8 mouse cellular contexts compared by ENCODE assay signal in genomic region chr9:44483510-44484044, GRCm38 (mm10). TPM values are rescaled to one million over a fixed set of nuclear protein-coding genes. Genes with fewer than 3 reads are reported as not detected.
DNase-seq lines count a peak whose midpoint lies in the region; TF ChIP-seq lines count a peak whose summit lies in the region.

No protein-coding gene starts in this region.

- H3K4me2 ChIP-seq in myocyte (ENCODE audit: low read depth), result peak overlapping the region; percentile 87

- no peak for TF ChIP-seq CTCF in liver, adult 2 months (IDR thresholded peaks at IDR 0.05; ENCODE audit: low read depth, low read length)

- peak; percentile 59 to 73 for DNase-seq in right cerebral cortex, adult 2 months (ENCODE audit: low spot score in 2 of 2)
- no peak for DNase-seq in right cerebral cortex, postnatal 36 days (ENCODE audit: low spot score in 2 of 2)
- DNase-seq in gastrocnemius, adult 18-20 months (ENCODE audit: low spot score), result peak; percentile 75
- DNase-seq in induced T-regulatory cell, adult 2 months (ENCODE audit: low read depth), result peak; percentile 65
- DNase-seq in liver, adult 2 months (ENCODE audit: extremely low read depth, low read depth, low spot score), result peak; percentile 76
- peak; percentile 67 to 75 for DNase-seq in urinary bladder, postnatal 36 days (ENCODE audit: low spot score in 2 of 2)

- H3K9ac ChIP-seq in liver, adult 2 months (ENCODE audit: low read depth, low read length), result peak overlapping the region; percentile 90

- H3ac ChIP-seq in myocyte (ENCODE audit: control insufficient read depth, insufficient read length), result peak overlapping the region; percentile 97

- H3K27me3 ChIP-seq in liver, adult 2 months (ENCODE audit: control insufficient read depth, insufficient read depth, low read length), result no peaks in the 10 kb centered on the region
- no peaks in the 10 kb centered on the region for H3K27me3 ChIP-seq in myocyte (ENCODE audit: control insufficient read depth, insufficient read depth, insufficient read length)

- WGBS in liver, adult 2 months, result under 1% methylated on average over 12 of the region's 12 CpGs

- peaks cover 12% of the 10 kb centered on the region; the same call in 1 of the 2 replicates for H3K79me2 ChIP-seq in liver, adult 2 months (ENCODE audit: control insufficient read depth, insufficient read depth, low read length)
- H3K79me2 ChIP-seq in myocyte (ENCODE audit: control insufficient read depth, insufficient read depth), result peaks cover 59% of the 10 kb centered on the region

- no peaks in the 10 kb centered on the region for H3K36me3 ChIP-seq in liver, adult 2 months (ENCODE audit: control insufficient read depth, insufficient read depth, low read length)
- H3K36me3 ChIP-seq in myocyte (ENCODE audit: control insufficient read depth, insufficient read depth), result no peaks in the 10 kb centered on the region

- H3K27ac ChIP-seq in brown adipose tissue, adult 24 weeks (replicated peaks; ENCODE audit: low read depth, low read length), result peak overlapping the region; percentile 91
- H3K27ac ChIP-seq in liver, adult 2 months (replicated peaks; ENCODE audit: insufficient read depth, low read depth, low read length), result peak overlapping the region; percentile 96

- H3K4me3 ChIP-seq in brown adipose tissue, adult 24 weeks (ENCODE audit: insufficient read depth, low read depth, low read length), result peak overlapping the region; percentile 97
- H3K4me3 ChIP-seq in liver, adult 2 months (ENCODE audit: insufficient read depth, low read depth, low read length), result peak overlapping the region; percentile 88
- H3K4me3 ChIP-seq in myocyte, result peak overlapping the region; percentile 94

- H3K4me1 ChIP-seq in brown adipose tissue, adult 24 weeks (ENCODE audit: control insufficient read depth, insufficient read depth, insufficient read length, low read length), result peaks cover 16% of the 10 kb centered on the region; the same call in 1 of the 2 replicates
- peaks cover 21% of the 10 kb centered on the region for H3K4me1 ChIP-seq in liver, adult 2 months (ENCODE audit: control insufficient read depth, insufficient read depth, low read length)

- 0 out of 2 replicates have a peak, but pooled peaks have one; percentile 8 for TF ChIP-seq POLR2A in liver, adult 2 months (IDR thresholded peaks at IDR 0.05; ENCODE audit: extremely low read depth, insufficient read depth, low read length)
- TF ChIP-seq POLR2A in myocyte (IDR thresholded peaks at IDR 0.05; ENCODE audit: insufficient read length, low read depth), result peak; percentile 36

TF ChIP-seq in myocyte, 11 proteins besides CTCF, POLR2A, EP300 and RAD21:
- TF ChIP-seq MYOG (IDR thresholded peaks at IDR 0.05; ENCODE audit: control insufficient read depth in 1 of 3, insufficient read depth in 1 of 3, insufficient read length in 2 of 3, low read depth in 2 of 3), result peak in 1 of 3 experiments; percentile 10
- TF ChIP-seq TCF3 (IDR thresholded peaks at IDR 0.05; ENCODE audit: insufficient read length, low read depth), result no peak

RNA-seq across cellular contexts. Expression of gene Bcl9l, which starts 1.0 kb away (rescaled TPM):
- polyA plus RNA-seq in brown adipose tissue, adult 24 weeks (2012; ENCODE audit: insufficient read depth, insufficient read length, missing spikeins), result 19.2 and 24.4 TPM in 2 replicates
- total RNA-seq in gastrocnemius, adult 18-20 months (2021), result 10 to 100 TPM; 36.0 to 36.6 TPM
- 5.4 and 5.9 TPM in 2 replicates for total RNA-seq in liver, adult 2 months (2014; rRNA removed)
- polyA plus RNA-seq in liver, adult 2 months (2012; rRNA removed), result 26.0 and 27.9 TPM in 2 replicates
- 35.4 TPM for polyA plus RNA-seq in myocyte (2012; fragmentation: generic; extraction: Trizol)

RNA-seq across cellular contexts. Expression of gene Upk2, which starts 28.8 kb away (rescaled TPM):
- polyA plus RNA-seq in brown adipose tissue, adult 24 weeks (2012; ENCODE audit: insufficient read depth, insufficient read length, missing spikeins), result not detected in 2 replicates
- total RNA-seq in gastrocnemius, adult 18-20 months (2021), result under 1 TPM; 0.43 to 0.83 TPM
- not detected in 2 replicates for total RNA-seq in liver, adult 2 months (2014; rRNA removed)
- polyA plus RNA-seq in liver, adult 2 months (2012; rRNA removed), result not detected in 2 replicates
- not detected for polyA plus RNA-seq in myocyte (2012; fragmentation: generic; extraction: Trizol)

RNA-seq across cellular contexts. Expression of gene Foxr1, which starts 42.6 kb away (rescaled TPM):
- not detected in 2 replicates for polyA plus RNA-seq in brown adipose tissue, adult 24 weeks (2012; ENCODE audit: insufficient read depth, insufficient read length, missing spikeins)
- total RNA-seq in gastrocnemius, adult 18-20 months (2021), result not detected
- total RNA-seq in liver, adult 2 months (2014; rRNA removed), result not detected in 2 replicates
- not detected in 2 replicates for polyA plus RNA-seq in liver, adult 2 months (2012; rRNA removed)
- not detected for polyA plus RNA-seq in myocyte (2012; fragmentation: generic; extraction: Trizol)

Comparison
In these comparisons a context has a peak if more than half of its experiments do, and no peak if none do; other contexts are left out.
1. DNase-seq: peak in right cerebral cortex, adult 2 months (2 of 2), gastrocnemius, adult 18-20 months (single experiment), induced T-regulatory cell, adult 2 months (single experiment), liver, adult 2 months (single experiment) and urinary bladder, postnatal 36 days (2 of 2); none in right cerebral cortex, postnatal 36 days (0 of 2).
2. Peak in every context shown above with its lines, with median percentiles within 50 percentile points of each other: H3K4me3 ChIP-seq.